Mouse (Mus musculus) olfactory bulb, adult 2 months (tissue): Measurements from ENCODE around the gene Nsun3.

Experiments used
- CTCF ChIP-seq: fragments of 200-500 bp; IDR thresholded peaks from 2 replicates; pipeline ENCODE4 v1.5.1; 2012; ENCODE audit warnings: low read depth, mild to moderate bottlenecking, low read length, moderate library complexity; ENCODE audit not compliant: insufficient read depth
- POLR2A ChIP-seq: fragments of 200-500 bp; IDR thresholded peaks from 2 replicates; pipeline ENCODE4 v1.6.1; 2012; ENCODE audit warnings: mild to moderate bottlenecking, low read depth, low read length, moderate library complexity; ENCODE audit not compliant: insufficient read depth

DNA sequence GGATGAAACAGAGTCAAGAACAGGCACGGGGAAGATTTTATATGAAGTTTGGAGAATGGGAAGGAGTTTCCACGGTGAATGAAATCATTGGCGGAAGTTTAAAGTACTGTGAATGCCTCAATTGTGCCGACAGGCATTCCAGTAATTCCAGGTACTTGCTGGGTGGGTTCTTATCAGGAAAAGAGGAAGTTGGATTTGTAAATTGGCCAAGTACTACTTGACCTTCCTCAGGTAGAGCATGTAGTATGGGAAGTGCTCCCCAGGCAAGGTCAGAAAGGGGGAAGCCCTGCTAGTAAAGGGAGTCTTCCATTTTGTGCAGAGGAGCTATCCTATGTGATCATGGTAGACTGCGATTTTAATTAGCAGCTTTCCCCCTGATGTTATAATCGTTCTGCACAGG lies 31.3 kb downstream of the Nsun3 start:
- TF ChIP-seq POLR2A = no peak
- no peak for TF ChIP-seq CTCF
